Mouse (Mus musculus): ENCODE measurements around the gene Dbx1.

DNA sequence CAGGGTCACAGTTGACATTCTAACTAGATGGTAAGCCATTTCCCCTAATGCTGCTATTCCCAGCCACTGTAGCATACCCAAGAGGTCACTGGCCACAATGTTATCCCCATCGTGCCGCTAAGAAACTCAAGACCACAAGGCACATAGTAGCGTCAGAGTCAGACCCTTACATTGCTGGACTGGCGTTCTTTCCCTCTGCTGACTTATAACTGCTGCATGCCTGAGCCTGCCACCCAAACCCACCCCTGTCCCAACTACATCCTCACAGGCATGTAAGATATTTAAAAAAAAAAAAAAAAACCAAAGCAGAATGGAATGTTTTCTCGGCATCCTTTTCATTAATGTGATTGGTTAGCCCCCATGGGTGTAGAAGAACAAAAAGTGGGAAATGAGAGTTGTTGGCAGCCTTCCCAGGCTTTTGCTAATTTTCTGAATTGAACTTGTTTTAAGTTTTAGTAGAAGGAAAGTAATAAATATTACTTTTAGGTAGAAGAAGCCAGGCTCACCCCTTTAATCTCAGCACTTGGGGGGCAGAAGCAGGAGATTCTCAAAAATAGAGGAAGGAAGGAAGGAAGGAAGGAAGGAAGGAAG is 50.0 kb downstream of the Dbx1 start:
- TF ChIP-seq MAX (IDR thresholded peaks at IDR 0.05; ENCODE audit: low read depth) (no peak), POLR2A (IDR thresholded peaks at IDR 0.05; ENCODE audit: insufficient read length, low read depth) (no peak), E2F4 (IDR thresholded peaks at IDR 0.05; ENCODE audit: insufficient read depth) (no peak), TCF12 (IDR thresholded peaks at IDR 0.05; ENCODE audit: insufficient read depth, poor library complexity, severe bottlenecking) (no peak), MYOG (IDR thresholded peaks at IDR 0.05; ENCODE audit: control insufficient read depth in 1 of 3, insufficient read depth in 1 of 3, insufficient read length in 2 of 3, low read depth in 2 of 3) (no peak), POLR2AphosphoS2 (IDR thresholded peaks at IDR 0.05; ENCODE audit: insufficient read length, low read depth) (no peak), MYOD1 (IDR thresholded peaks at IDR 0.05; ENCODE audit: control insufficient read depth in 1 of 3, insufficient read length in 2 of 3, low read depth in 2 of 3) (no peak), USF1 (IDR thresholded peaks at IDR 0.05; ENCODE audit: low read depth) (no peak), REST (IDR thresholded peaks at IDR 0.05; ENCODE audit: insufficient read depth, insufficient read length) (no peak), CEBPB (IDR thresholded peaks at IDR 0.05; ENCODE audit: insufficient read depth, poor library complexity, severe bottlenecking) (no peak)
